Mouse (Mus musculus) adrenal gland, adult 2 months (tissue): ENCODE results near the gene Gm12216. TPM values are rescaled to one million over a fixed set of nuclear protein-coding genes. Genes with fewer than 3 reads are reported as not detected.

Experiments used
- DNase-seq: peaks from one replicate; pipeline ENCODE4 v3.0.0; 2021
- polyA plus RNA-seq: library from polyadenylated mRNA; depleted of rRNA; stranded (reverse); fragments of >200 nt; gene quantifications from 2 replicates; pipeline ENCODE4 v1.2.3, GENCODE M21; 2012
- total RNA-seq, 2 experiments: library from RNA; stranded (reverse); gene quantifications; 2 replicates each; pipeline ENCODE4 v1.2.3; 2021

Gene Gm12216
- total and polyA plus RNA-seq, 3 experiments: 8.4 to 10.8 (median 9.6) TPM

GRCm38 (mm10) chr11:53821230-53821944, 37.7 kb downstream of the Gm12216 start:
- no peak for DNase-seq

- DNase-seq: no peak
These were observed 38.4 kb downstream of the Gm12216 start for GRCm38 (mm10) chr11:53820516-53821170.

DNA sequence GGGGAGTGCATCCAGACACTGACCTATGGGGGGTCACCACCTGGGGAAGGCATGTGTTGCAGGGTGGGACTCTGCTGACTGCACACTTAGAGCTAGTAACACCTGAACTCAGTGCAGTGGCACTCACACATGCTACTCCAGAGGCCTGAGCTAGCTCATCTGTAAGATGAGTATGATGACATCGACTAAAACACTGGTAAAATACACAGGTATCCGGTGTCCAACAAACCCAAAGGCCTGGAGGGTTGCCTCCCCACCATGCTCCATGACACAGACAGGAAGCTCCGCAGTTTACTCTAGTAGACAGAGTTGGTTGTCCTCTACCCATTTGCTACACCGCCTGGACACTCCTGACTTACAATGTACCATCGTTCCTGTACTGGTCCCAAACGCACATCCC, 39.5 kb downstream of the Gm12216 start:
- DNase-seq: no peak

DNA sequence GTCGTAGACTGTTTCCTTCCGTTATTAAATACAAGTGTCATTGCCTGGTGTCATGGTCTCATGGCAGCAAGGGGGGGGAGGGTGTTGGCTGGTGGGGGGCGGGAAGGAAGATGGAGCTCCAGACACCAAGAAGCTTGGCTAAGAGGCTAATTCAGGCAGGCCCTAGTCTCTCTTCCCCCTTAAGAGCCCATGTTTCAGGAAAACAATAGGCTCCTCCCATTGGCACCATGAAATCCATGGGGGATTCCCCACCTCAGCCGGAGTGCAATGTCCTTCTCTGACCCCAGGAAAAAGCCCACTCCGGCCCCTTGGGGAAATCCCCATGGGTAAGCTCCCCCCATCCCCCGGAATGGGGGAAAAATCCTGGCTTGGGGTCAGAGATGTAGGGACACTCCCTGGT, 40.3 kb downstream of the Gm12216 start:
- peak; percentile 40 for DNase-seq

- DNase-seq: no peak
These were observed 42.1 kb downstream of the Gm12216 start for GRCm38 (mm10) chr11:53816841-53817375.

DNA sequence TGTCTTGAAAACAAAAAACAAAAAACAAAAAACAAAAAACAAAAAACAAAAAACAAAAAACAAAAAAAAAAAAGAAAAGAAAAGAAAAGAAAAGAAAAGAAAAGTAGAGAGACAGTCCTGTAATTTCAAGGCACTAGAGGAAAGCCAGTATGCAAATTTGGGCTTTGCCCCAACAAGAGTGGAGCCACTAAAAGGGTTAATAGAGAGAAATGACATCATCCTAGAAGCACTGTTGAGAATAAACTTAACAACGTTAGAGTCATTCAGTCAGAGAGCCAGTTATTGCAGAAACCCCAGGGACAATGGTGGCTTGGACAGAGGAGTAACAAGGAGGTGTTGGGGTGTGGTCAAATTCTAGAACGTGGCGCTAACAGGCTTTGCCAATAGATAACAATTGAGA, 44.2 kb downstream of the Gm12216 start:
- no peak for DNase-seq

GRCm38 (mm10) chr11:53813001-53813868, 45.8 kb downstream of the Gm12216 start:
- peak; percentile 72 for DNase-seq

DNA sequence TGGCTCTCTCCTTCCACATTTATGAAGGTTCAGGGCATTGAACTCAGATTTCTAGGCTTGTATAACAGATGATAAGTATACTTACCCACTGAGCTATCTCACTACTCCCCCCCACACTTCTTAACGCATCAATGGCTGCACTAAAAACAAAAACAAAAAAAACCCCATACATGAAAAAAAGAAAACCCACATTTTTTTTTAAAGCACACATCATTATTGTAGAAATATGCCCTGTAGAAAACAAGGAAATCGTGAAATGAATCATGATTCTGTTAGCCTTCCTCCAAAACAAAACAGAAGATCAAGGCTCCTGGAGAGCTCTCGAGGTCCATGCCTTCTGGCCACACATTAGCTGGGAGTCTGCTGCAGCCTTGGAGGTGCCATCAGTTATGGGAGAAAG, 47.7 kb downstream of the Gm12216 start:
- DNase-seq: no peak

- no peak for DNase-seq
These were observed 48.3 kb downstream of the Gm12216 start for GRCm38 (mm10) chr11:53810749-53811148.

DNA sequence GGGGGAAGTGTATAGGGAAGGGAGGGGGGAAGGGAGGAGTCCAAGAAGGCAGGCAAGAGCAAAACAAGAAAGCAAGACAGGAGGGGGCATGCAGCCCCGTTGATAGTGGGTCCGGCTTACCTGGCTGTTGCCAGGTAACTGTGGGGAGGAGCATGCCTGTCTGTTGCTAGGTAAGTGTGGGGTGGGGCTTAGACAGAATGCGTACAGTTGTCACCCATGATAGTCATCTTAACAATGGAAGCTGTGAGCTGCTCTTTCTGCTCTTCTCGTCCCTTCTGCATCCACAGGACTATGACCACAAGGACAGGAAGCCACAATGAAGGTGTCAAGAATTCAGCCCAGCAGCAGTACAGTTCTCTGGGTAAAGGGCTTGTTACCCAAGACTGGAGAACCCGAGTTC, 48.9 kb downstream of the Gm12216 start:
- no peak for DNase-seq

GRCm38 (mm10) chr11:53809354-53809753, 49.7 kb downstream of the Gm12216 start:
- DNase-seq: no peak

DNA sequence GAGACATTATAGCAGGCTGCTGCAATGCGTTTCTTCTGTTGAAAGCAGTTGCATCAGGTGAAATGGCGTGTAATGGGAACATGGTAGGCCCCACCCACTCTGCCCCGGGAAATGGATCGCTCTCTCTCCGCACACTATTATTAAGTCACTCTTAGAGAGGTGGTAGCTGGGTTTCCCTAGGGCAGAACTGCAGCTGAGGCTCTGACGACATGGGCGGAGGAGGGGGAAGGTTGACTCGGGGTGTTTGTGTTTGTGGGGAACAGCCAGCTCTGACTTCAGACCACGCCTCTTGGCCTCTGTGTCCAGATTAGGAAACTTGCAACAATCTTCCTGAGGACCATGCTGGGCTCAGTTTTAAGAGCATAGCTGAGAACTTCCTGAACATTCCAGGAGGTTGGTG, 53.3 kb downstream of the Gm12216 start:
- DNase-seq: peak; percentile 76

DNA sequence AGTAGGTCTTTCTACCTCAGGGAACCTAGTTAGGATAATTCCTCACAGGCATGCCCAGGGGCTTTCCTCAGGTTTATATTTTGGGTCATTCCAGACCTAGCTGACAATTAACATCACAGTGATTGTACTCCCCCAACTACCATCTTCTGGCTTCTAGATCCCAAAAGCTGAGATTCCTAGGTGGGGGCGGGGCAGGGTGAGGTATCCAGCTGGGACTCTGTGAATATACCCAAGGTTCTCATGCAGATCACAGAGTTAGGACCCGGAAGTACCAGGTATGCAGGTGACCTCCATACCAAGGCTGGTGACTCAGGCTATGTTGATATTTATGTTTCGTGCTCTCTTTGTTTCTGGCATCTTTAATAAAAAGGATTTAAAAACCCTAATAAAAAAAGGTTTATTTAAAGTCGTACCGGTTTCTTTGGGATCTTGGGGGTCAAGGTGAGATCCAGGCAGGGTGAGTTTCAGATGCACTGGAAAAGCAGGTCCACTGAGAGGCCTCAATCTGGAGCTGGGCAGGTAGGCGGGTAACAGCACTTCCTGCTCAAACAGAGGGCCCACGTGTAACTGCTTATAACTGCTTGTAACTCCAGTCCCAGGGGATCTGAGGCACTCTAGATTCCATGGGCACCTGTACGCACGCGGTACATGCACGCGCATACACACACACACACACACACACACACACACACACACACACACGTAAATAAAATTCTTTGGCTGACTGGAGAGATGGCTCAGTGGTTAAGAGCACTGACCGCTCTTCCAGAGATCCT, 54.3 kb downstream of the Gm12216 start:
- DNase-seq: no peak

DNA sequence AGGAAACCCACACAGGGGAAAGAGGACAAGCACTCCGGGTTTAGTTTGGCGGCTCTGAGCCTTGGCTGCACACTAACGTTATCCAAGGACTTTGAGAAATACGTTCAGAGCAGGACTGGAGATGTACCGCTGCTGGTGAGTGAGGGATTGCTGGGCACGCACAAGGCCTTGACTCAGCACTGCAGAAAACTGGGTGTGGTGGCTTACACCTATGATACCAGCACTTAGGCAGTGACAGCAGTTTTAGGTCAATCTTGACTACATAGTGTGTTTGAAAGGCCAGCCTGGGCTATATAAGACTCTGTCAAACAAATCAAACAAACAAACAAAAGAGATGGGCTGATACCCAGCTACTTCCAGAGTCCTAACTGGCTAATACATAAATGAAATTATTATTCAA, 55.6 kb downstream of the Gm12216 start:
- no peak for DNase-seq

DNA sequence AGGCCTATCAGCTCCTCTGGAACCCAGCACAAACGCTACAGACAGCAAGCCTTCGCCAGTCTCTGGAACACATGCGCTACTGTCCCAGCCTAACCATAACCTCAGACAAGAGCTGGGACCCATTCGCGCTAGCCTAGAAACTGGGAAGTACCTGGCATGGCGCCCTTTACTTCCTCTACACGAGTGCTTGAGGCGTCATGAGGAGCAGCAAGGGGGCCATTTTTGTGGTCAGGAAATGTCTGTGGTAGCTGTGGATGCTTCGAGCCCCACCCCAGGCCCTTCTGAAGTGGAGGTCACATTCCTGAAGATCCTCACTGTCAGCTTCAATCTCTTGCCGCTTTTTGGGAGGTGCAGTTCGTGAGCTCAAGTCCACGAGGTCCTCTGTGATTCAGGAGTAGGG, 56.0 kb downstream of the Gm12216 start:
- no peak for DNase-seq

DNA sequence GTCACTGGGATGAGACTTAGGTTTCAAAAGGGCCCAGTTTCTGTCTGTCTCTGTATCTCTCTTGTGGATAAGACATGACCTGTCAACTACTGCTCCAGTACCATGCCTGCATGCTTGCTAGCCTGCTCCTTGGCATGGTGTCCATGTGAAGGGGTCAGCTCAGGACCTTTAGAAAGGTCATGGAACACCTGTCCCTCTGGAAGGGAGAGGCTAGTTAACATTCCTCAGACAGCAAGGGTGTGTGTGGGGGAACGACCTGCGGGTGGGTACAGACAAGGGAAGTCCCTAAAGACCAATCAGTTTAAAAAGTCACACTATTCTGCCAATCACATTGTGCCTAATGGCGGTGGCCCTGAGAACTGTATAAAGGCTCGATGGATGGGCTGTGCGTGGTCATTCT, 58.1 kb downstream of the Gm12216 start:
- no peak for DNase-seq

DNA sequence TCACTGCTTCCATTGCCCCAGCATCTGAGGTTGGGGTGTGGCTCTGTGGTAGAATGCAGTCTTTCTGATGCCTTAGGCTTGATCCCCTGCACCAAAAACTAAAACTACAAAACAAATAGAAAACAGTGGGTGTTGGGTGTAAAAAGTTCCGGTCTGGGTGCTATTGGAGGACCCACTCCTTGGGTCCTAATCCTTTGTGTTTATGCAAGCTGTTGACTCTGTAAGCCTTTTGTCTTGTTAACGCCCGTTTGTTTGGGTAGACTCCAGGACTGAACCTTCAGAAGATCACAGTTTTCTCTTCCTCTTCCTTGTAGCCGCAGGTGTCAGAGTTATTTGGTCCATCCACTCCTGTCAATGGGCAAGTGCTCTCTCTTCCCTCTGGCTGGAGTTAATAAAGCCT, 59.0 kb downstream of the Gm12216 start:
- DNase-seq: no peak

DNA sequence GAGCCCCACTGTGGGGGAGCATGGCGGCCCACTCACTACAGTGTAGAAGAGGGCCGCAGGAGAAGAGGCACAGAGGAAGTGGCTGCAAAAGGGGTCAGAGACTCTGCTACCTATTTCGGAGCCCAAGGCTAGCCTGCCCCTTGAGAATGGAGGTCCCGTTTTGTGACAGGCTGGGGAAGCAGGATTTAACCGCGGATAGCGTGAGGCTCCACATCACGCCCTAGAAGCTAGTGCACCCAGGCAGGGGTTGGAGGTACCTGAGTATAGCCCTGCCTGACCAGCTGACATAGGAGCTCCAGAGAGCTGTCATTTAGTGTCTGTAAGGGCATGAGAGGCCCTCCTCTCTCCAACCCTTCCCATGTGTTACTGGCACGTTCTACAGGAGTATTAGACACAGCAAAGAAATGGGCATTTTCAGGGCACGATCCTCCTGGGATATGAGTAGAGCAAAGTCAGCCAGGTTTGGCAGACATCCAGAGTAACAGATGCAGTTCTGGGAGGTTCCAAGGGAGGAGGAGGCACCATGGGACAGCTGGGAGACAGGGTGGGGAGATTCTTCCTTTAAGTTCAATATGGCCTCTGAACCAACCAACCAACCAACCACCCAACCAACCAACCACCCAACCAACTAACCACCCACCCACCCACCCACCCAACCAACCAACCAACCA, 60.9 kb downstream of the Gm12216 start:
- no peak for DNase-seq

DNA sequence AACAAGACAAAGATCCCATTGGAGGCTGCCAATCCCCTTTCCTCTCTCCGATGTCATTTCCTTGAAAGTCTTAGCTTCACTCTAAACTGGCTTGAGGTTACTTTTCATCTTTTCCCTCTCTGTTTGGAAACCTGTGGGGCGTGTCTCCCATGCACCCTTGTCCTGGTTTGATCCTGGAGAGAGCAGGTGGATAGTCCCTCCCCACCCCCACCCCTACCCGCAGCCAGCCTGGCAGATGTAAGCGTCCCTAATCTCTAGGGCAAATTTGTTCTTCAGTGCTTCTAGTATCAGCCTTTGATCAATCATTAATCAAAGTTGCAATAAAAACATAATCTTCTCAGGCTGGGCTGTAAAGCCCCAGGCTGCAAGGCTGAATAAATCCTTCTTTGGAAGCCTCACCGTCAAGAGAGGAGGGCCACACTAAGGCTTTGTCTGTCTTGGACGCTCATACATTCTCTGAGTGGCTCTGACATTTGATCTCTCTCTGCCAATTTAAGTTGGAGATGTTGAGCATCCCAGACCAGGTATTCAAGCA, 61.6 kb downstream of the Gm12216 start:
- no peak for DNase-seq

- peak; percentile 87 for DNase-seq
These were observed 62.5 kb downstream of the Gm12216 start for GRCm38 (mm10) chr11:53796409-53797151.
